Mouse (Mus musculus): ENCODE data around the gene Rep15.

GRCm38 (mm10) chr6:147021181-147021580 lies 11.2 kb upstream of the Rep15 start:
- TF ChIP-seq POLR2A (IDR thresholded peaks at IDR 0.05; ENCODE audit: low read depth, low read length) (no peak), CTCF (IDR thresholded peaks at IDR 0.05; ENCODE audit: extremely low read depth, insufficient read length, insufficient replicate concordance, low read depth, low read length) (no peak)
